Comparison of ENCODE assay signal across 17 mouse cellular contexts in genomic region chr6:125858294-125858693, GRCm38 (mm10).
"Had no signal": no experiment of that assay in that cellular context is flagged by ENCODE, and none has a peak within 500 bp of the region (broad histone marks: within the 10 kb centered on the region; RNA-seq: fewer than 3 reads in every experiment).

No protein-coding gene starts in this region.

- DNase-seq: kidney, adult 8-10 months; kidney, postnatal 36 days; layer of hippocampus, adult 9-11 months; layer of hippocampus, postnatal 36 days; left cerebral cortex, postnatal 4 days; lung, adult 2 months; lung, postnatal 4 days; retina, postnatal 1 day; thymus, postnatal 4 days had no signal

- H3K4me1 ChIP-seq: limb, embryonic 13.5 days; liver, embryonic 15.5 days; midbrain, embryonic 10.5 days; midbrain, embryonic 15.5 days; neural tube, embryonic 13.5 days had no signal

- H3K4me2 ChIP-seq: limb, embryonic 13.5 days; liver, embryonic 11.5 days; liver, embryonic 15.5 days; midbrain, embryonic 15.5 days; neural tube, embryonic 13.5 days had no signal

- H3K27ac ChIP-seq: limb, embryonic 13.5 days; liver, embryonic 15.5 days; midbrain, embryonic 10.5 days; midbrain, embryonic 15.5 days; neural tube, embryonic 13.5 days had no signal

- H3K36me3 ChIP-seq: limb, embryonic 13.5 days; liver, embryonic 15.5 days; midbrain, embryonic 10.5 days; midbrain, embryonic 15.5 days; neural tube, embryonic 13.5 days had no signal

- H3K9ac ChIP-seq: limb, embryonic 13.5 days; liver, embryonic 15.5 days; midbrain, embryonic 15.5 days; neural tube, embryonic 13.5 days had no signal

- H3K4me3 ChIP-seq: limb, embryonic 13.5 days; liver, embryonic 15.5 days; midbrain, embryonic 10.5 days; midbrain, embryonic 15.5 days; neural tube, embryonic 13.5 days had no signal

- ATAC-seq: intestine, postnatal 0 days; lung, postnatal 0 days; midbrain, embryonic 15.5 days had no signal

- H3K27me3 ChIP-seq: limb, embryonic 13.5 days; liver, embryonic 15.5 days; midbrain, embryonic 15.5 days; neural tube, embryonic 13.5 days had no signal

- H3K9me3 ChIP-seq: limb, embryonic 13.5 days; liver, embryonic 15.5 days; midbrain, embryonic 10.5 days; midbrain, embryonic 15.5 days; neural tube, embryonic 13.5 days had no signal
